Mouse (Mus musculus): ENCODE results near the gene Ccdc141. TPM values are rescaled to one million over a fixed set of nuclear protein-coding genes. Genes with fewer than 3 reads are reported as not detected.

Ccdc141 gene
- polyA plus RNA-seq, 1 experiment = 0.41 TPM

GRCm38 (mm10) chr2:77162135-77162534 lies 8.3 kb downstream of the Ccdc141 start:
- 62% methylated on average over 3 of the region's 3 CpGs for WGBS
- H3K27ac ChIP-seq (ENCODE audit: insufficient read depth, low read depth, low read length) = no peak overlapping the region

GRCm38 (mm10) chr2:77157546-77157945 lies 12.9 kb downstream of the Ccdc141 start:
- no peak for TF ChIP-seq CTCF (IDR thresholded peaks at IDR 0.05; ENCODE audit: extremely low read depth, insufficient read length, insufficient replicate concordance, low read depth, low read length)
- TF ChIP-seq POLR2A (IDR thresholded peaks at IDR 0.05; ENCODE audit: low read depth, low read length) = no peak

More at GRCm38 (mm10) chr2:77162135-77162534, 8.3 kb downstream of the Ccdc141 start:
- Histone ChIP-seq H3K36me3 (ENCODE audit: control insufficient read depth, insufficient read depth, low read length) (no peaks in the 10 kb centered on the region), H3K27me3 (ENCODE audit: control insufficient read depth, insufficient read depth, low read length) (no peaks in the 10 kb centered on the region), H3K4me1 (ENCODE audit: control insufficient read depth, insufficient read depth, insufficient read length, low read length) (no peaks in the 10 kb centered on the region), H3K4me3 (ENCODE audit: low read depth, low read length) (no peak overlapping the region)
- TF ChIP-seq CTCF (IDR thresholded peaks at IDR 0.05; ENCODE audit: extremely low read depth, insufficient read length, insufficient replicate concordance, low read depth, low read length) = no peak
- TF ChIP-seq POLR2A (IDR thresholded peaks at IDR 0.05; ENCODE audit: low read depth, low read length) = no peak

GRCm38 (mm10) chr2:77154080-77154479 lies 16.4 kb downstream of the Ccdc141 start:
- Histone ChIP-seq H3K36me3 (ENCODE audit: control insufficient read depth, insufficient read depth, low read length) (no peaks in the 10 kb centered on the region), H3K4me3 (ENCODE audit: low read depth, low read length) (no peak overlapping the region), H3K27ac (ENCODE audit: insufficient read depth, low read depth, low read length) (no peak overlapping the region), H3K27me3 (ENCODE audit: control insufficient read depth, insufficient read depth, low read length) (no peaks in the 10 kb centered on the region), H3K4me1 (ENCODE audit: control insufficient read depth, insufficient read depth, insufficient read length, low read length) (no peaks in the 10 kb centered on the region)
- TF ChIP-seq CTCF (IDR thresholded peaks at IDR 0.05; ENCODE audit: extremely low read depth, insufficient read length, insufficient replicate concordance, low read depth, low read length) = no peak
- whole genome bisulfite sequencing = 31% methylated on average over 4 of the region's 4 CpGs

More at GRCm38 (mm10) chr2:77157546-77157945, 12.9 kb downstream of the Ccdc141 start:
- Histone ChIP-seq H3K4me3 (ENCODE audit: low read depth, low read length) (no peak overlapping the region), H3K27me3 (ENCODE audit: control insufficient read depth, insufficient read depth, low read length) (no peaks in the 10 kb centered on the region), H3K36me3 (ENCODE audit: control insufficient read depth, insufficient read depth, low read length) (no peaks in the 10 kb centered on the region), H3K27ac (ENCODE audit: insufficient read depth, low read depth, low read length) (no peak overlapping the region), H3K4me1 (ENCODE audit: control insufficient read depth, insufficient read depth, insufficient read length, low read length) (no peaks in the 10 kb centered on the region)
- WGBS = 85% methylated on average over 4 of the region's 4 CpGs

GRCm38 (mm10) chr2:77151255-77151654 lies 19.2 kb downstream of the Ccdc141 start:
- Histone ChIP-seq H3K4me3 (ENCODE audit: low read depth, low read length) (no peak overlapping the region), H3K36me3 (ENCODE audit: control insufficient read depth, insufficient read depth, low read length) (no peaks in the 10 kb centered on the region), H3K27me3 (ENCODE audit: control insufficient read depth, insufficient read depth, low read length) (no peaks in the 10 kb centered on the region), H3K4me1 (ENCODE audit: control insufficient read depth, insufficient read depth, insufficient read length, low read length) (no peaks in the 10 kb centered on the region), H3K27ac (ENCODE audit: insufficient read depth, low read depth, low read length) (no peak overlapping the region)
- no peak for TF ChIP-seq CTCF (IDR thresholded peaks at IDR 0.05; ENCODE audit: extremely low read depth, insufficient read length, insufficient replicate concordance, low read depth, low read length)
- TF ChIP-seq POLR2A (IDR thresholded peaks at IDR 0.05; ENCODE audit: low read depth, low read length) = no peak
- WGBS = 93% methylated on average over 8 of the region's 8 CpGs

- Histone ChIP-seq H3K4me1 (ENCODE audit: control insufficient read depth, insufficient read depth, insufficient read length, low read length) (no peaks in the 10 kb centered on the region), H3K27ac (ENCODE audit: insufficient read depth, low read depth, low read length) (no peak overlapping the region), H3K4me3 (ENCODE audit: low read depth, low read length) (no peak overlapping the region), H3K36me3 (ENCODE audit: control insufficient read depth, insufficient read depth, low read length) (no peaks in the 10 kb centered on the region), H3K27me3 (ENCODE audit: control insufficient read depth, insufficient read depth, low read length) (no peaks in the 10 kb centered on the region)
- TF ChIP-seq POLR2A (IDR thresholded peaks at IDR 0.05; ENCODE audit: low read depth, low read length) = no peak
- no peak for TF ChIP-seq CTCF (IDR thresholded peaks at IDR 0.05; ENCODE audit: extremely low read depth, insufficient read length, insufficient replicate concordance, low read depth, low read length)
- 71% methylated on average over 2 of the region's 2 CpGs for WGBS
These were observed 20.9 kb downstream of the Ccdc141 start for GRCm38 (mm10) chr2:77149576-77149975.

GRCm38 (mm10) chr2:77148215-77148614 lies 22.2 kb downstream of the Ccdc141 start:
- H3K27me3 ChIP-seq (ENCODE audit: control insufficient read depth, insufficient read depth, low read length) = no peaks in the 10 kb centered on the region
- no peaks in the 10 kb centered on the region for H3K36me3 ChIP-seq (ENCODE audit: control insufficient read depth, insufficient read depth, low read length)
- 73% methylated on average over 4 of the region's 4 CpGs for WGBS
- TF ChIP-seq POLR2A (IDR thresholded peaks at IDR 0.05; ENCODE audit: low read depth, low read length) (no peak), CTCF (IDR thresholded peaks at IDR 0.05; ENCODE audit: extremely low read depth, insufficient read length, insufficient replicate concordance, low read depth, low read length) (no peak)
- no peak overlapping the region for H3K27ac ChIP-seq (ENCODE audit: insufficient read depth, low read depth, low read length)
- no peak overlapping the region for H3K4me3 ChIP-seq (ENCODE audit: low read depth, low read length)
- no peaks in the 10 kb centered on the region for H3K4me1 ChIP-seq (ENCODE audit: control insufficient read depth, insufficient read depth, insufficient read length, low read length)

GRCm38 (mm10) chr2:77146968-77147367 lies 23.5 kb downstream of the Ccdc141 start:
- 71% methylated on average over 2 of the region's 2 CpGs for WGBS
- Histone ChIP-seq H3K4me3 (ENCODE audit: low read depth, low read length) (no peak overlapping the region), H3K27ac (ENCODE audit: insufficient read depth, low read depth, low read length) (no peak overlapping the region), H3K4me1 (ENCODE audit: control insufficient read depth, insufficient read depth, insufficient read length, low read length) (no peaks in the 10 kb centered on the region), H3K27me3 (ENCODE audit: control insufficient read depth, insufficient read depth, low read length) (no peaks in the 10 kb centered on the region), H3K36me3 (ENCODE audit: control insufficient read depth, insufficient read depth, low read length) (no peaks in the 10 kb centered on the region)
- TF ChIP-seq POLR2A (IDR thresholded peaks at IDR 0.05; ENCODE audit: low read depth, low read length) = no peak
- no peak for TF ChIP-seq CTCF (IDR thresholded peaks at IDR 0.05; ENCODE audit: extremely low read depth, insufficient read length, insufficient replicate concordance, low read depth, low read length)

GRCm38 (mm10) chr2:77146291-77146690 lies 24.1 kb downstream of the Ccdc141 start:
- Histone ChIP-seq H3K27ac (ENCODE audit: insufficient read depth, low read depth, low read length) (no peak overlapping the region), H3K27me3 (ENCODE audit: control insufficient read depth, insufficient read depth, low read length) (no peaks in the 10 kb centered on the region), H3K4me1 (ENCODE audit: control insufficient read depth, insufficient read depth, insufficient read length, low read length) (no peaks in the 10 kb centered on the region), H3K4me3 (ENCODE audit: low read depth, low read length) (no peak overlapping the region), H3K36me3 (ENCODE audit: control insufficient read depth, insufficient read depth, low read length) (no peaks in the 10 kb centered on the region)
- 42% methylated on average over 3 of the region's 3 CpGs for WGBS
- TF ChIP-seq POLR2A (IDR thresholded peaks at IDR 0.05; ENCODE audit: low read depth, low read length) (no peak), CTCF (IDR thresholded peaks at IDR 0.05; ENCODE audit: extremely low read depth, insufficient read length, insufficient replicate concordance, low read depth, low read length) (no peak)
